Mouse (Mus musculus) hindbrain, embryonic 13.5 days (tissue): ENCODE data around the gene Dnajc16. TPM values are rescaled to one million over a fixed set of nuclear protein-coding genes. Genes with fewer than 3 reads are reported as not detected.
A peak's percentile ranks its signal among the peaks of the same experiment; 100 is the strongest.

ENCODE experiments used
- ATAC-seq: fragments of 200-750 bp; cut with Nextera tagmentation; 2 replicates; pipeline ENCODE4 v1.8.0; 2017; ENCODE audit warnings: moderate TSS enrichment; ENCODE audit not compliant: low FRiP score
- H3K27ac ChIP-seq: fragments of 300-500 bp; sonication (generic); 2 replicates; pipeline ENCODE4 v1.5.1; 2015; ENCODE audit warnings: inconsistent platforms, mild to moderate bottlenecking, moderate library complexity
- H3K27me3 ChIP-seq: fragments of 300-500 bp; sonication (generic); 2 replicates; pipeline ENCODE4 v1.6.1; 2015; ENCODE audit warnings: mild to moderate bottlenecking, inconsistent platforms
- H3K36me3 ChIP-seq: fragments of 300-500 bp; sonication (generic); 2 replicates; pipeline ENCODE4 v1.6.1; 2015; ENCODE audit warnings: mild to moderate bottlenecking, inconsistent platforms
- H3K4me1 ChIP-seq: fragments of 300-500 bp; sonication (generic); replicated peaks from 2 replicates; pipeline ENCODE4 v1.6.1; 2015; ENCODE audit warnings: inconsistent platforms
- H3K4me2 ChIP-seq: fragments of 300-500 bp; sonication (generic); 2 replicates; pipeline ENCODE4 v1.6.1; 2015; ENCODE audit warnings: inconsistent platforms, mild to moderate bottlenecking, moderate library complexity
- H3K4me3 ChIP-seq: fragments of 300-500 bp; sonication (generic); 2 replicates; pipeline ENCODE4 v1.5.1; 2015; ENCODE audit warnings: mild to moderate bottlenecking, inconsistent platforms
- H3K9ac ChIP-seq: fragments of 300-500 bp; sonication (generic); 2 replicates; pipeline ENCODE4 v1.6.1; 2015; ENCODE audit warnings: mild to moderate bottlenecking, inconsistent platforms
- H3K9me3 ChIP-seq: fragments of 300-500 bp; sonication (generic); 2 replicates; pipeline ENCODE4 v1.6.1; 2016; ENCODE audit warnings: inconsistent platforms
- WGBS: fragments of 180-500 bp; shearing (Covaris S2); methylation state at CpG from one replicate; pipeline ENCODE4 v1.1.7; 2015; 5-methylcytosine and 5-hydroxymethylcytosine counted together
- polyA plus RNA-seq: library from polyadenylated mRNA; unstranded; fragments of >200 nt; fragmentation: Nextera tagmentation; extraction: Ambion mirVana; gene quantifications from 2 replicates; pipeline ENCODE4 v1.2.1, GENCODE M21; 2015

Gene Dnajc16
- 6.5 and 6.6 TPM in 2 replicates for polyA plus RNA-seq

DNA sequence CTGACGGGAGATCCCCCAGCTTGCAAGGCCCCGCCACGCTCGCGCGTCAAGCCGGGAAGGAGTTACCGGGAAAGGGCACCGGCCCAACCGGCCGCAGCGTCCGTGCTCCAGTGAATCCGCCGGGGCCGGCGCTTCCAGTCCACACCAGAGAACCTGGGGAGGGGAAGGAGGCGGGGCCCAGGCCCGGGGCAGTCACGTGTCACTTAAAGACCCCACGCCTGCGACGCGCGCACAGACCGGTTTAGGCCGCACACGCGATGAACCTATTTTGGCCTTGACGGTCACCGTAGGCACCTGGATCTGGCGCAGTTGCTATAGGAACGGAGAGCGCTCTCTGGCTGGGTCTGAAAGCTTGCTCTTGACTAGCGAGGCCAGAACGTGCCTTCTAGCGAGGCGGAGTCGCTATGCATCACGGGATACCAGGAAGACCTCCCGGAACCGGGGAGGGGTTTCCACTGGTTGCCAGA, at the start of gene Dnajc16:
Gene Dnajc16, minus strand, starts transcription at position 408 of the 467 bp plus-strand sequence.
- peaks cover 28% of the 10 kb centered on the region for H3K4me1 ChIP-seq
- peak within 1 kb of the TSS; percentile 85 for H3K4me2 ChIP-seq
- H3K9ac ChIP-seq, result peak within 1 kb of the TSS; percentile 95
- H3K27ac ChIP-seq, result peak within 1 kb of the TSS; percentile 89
- under 1% methylated on average over 41 of the region's 42 CpGs for WGBS
- no peaks in the 10 kb centered on the region for H3K9me3 ChIP-seq
- peaks cover 13% of the 10 kb centered on the region for H3K36me3 ChIP-seq
- peak; percentile 94 for ATAC-seq
- peak within 1 kb of the TSS; percentile 94 for H3K4me3 ChIP-seq
- H3K27me3 ChIP-seq, result no peaks in the 10 kb centered on the region

DNA sequence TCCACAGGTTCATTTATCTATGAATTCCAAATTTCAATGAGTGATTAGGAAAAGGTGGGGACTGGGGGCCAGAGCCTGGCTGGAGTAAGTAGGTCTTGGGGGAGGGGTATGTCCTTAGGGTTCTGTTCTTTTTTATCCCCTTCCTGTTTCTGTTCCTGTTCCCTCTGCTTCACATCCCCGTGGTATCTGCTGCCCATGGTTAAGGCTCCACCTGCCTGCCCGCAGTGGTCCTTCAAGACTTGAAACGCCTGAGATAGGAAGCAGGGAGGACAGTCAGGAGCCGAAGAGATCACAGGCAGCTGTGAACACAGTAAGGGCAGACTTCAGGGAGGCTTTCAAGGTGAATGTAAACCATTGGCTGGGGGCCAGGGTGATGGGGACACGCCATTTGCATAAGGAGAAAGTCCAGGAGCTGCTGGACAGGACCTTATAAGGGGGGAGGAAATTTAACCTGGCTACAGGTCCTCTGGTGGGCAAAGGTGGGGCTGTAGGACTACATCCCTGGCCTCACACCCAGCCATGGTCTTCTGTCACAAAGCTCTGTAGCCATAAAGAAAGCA, 43.9 kb upstream of the Dnajc16 start:
- H3K4me2 ChIP-seq, result no peak overlapping the region
- H3K36me3 ChIP-seq, result no peaks in the 10 kb centered on the region
- H3K27me3 ChIP-seq, result no peaks in the 10 kb centered on the region
- ATAC-seq, result no peak
- H3K9ac ChIP-seq, result no peak overlapping the region
- WGBS, result 82% methylated on average over 5 of the region's 5 CpGs
- H3K4me1 ChIP-seq, result no peaks in the 10 kb centered on the region
- H3K9me3 ChIP-seq, result no peaks in the 10 kb centered on the region
- H3K4me3 ChIP-seq, result no peak overlapping the region
- no peak overlapping the region for H3K27ac ChIP-seq

DNA sequence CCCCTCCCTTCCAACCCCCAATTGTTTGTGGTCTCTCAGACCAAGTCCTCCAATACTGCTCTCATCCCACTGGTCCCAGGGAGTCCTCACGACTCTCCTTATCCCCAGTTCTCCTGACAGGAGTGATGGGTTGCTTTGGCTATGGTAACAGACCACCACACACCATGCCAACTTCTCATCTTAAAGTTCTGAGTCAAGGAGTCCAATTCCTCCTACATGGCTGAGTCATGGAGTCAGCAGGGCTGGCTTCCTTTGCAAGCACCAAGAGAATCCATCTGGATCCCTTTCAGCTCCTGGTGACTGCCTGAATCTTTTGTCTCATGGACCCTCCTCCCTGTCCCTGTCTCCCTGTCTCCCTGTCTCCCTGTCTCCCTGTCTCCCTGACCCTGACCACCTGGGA, 43.2 kb upstream of the Dnajc16 start:
- no peak overlapping the region for H3K4me2 ChIP-seq
- ATAC-seq, result no peak

DNA sequence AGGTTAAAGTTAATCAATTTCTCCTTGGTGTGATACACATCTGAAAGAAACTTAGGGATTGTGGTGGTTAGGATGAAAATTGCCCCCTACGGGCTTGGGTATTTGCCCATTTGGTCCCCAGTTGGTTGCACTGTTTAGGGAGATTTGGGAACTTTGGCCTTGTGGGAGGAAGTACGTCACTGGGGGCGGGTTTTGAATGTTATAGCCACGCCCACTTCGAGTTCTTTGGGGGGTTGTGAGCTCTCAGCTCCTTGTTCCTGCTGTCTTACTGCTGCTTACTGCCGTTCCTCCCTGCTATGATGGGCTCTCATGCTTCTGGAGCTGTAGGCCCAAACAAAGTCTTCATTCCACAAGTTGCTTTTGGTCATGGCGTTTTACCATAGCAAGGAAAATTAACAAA, 40.6 kb upstream of the Dnajc16 start:
- Histone ChIP-seq H3K4me1 (no peaks in the 10 kb centered on the region), H3K9ac (no peak overlapping the region), H3K36me3 (no peaks in the 10 kb centered on the region), H3K4me2 (no peak overlapping the region), H3K27me3 (no peaks in the 10 kb centered on the region), H3K27ac (no peak overlapping the region), H3K9me3 (no peaks in the 10 kb centered on the region), H3K4me3 (no peak overlapping the region)
- no peak for ATAC-seq
- 84% methylated on average over 7 of the region's 7 CpGs for WGBS

More for the DNA sequence above, 43.2 kb upstream of the Dnajc16 start:
- H3K4me1 ChIP-seq, result no peaks in the 10 kb centered on the region
- WGBS, result 55% methylated on average over 1 of the region's 1 CpGs
- no peaks in the 10 kb centered on the region for H3K36me3 ChIP-seq
- H3K27me3 ChIP-seq, result no peaks in the 10 kb centered on the region
- H3K4me3 ChIP-seq, result no peak overlapping the region
- H3K9me3 ChIP-seq, result no peaks in the 10 kb centered on the region
- H3K27ac ChIP-seq, result no peak overlapping the region
- H3K9ac ChIP-seq, result no peak overlapping the region

DNA sequence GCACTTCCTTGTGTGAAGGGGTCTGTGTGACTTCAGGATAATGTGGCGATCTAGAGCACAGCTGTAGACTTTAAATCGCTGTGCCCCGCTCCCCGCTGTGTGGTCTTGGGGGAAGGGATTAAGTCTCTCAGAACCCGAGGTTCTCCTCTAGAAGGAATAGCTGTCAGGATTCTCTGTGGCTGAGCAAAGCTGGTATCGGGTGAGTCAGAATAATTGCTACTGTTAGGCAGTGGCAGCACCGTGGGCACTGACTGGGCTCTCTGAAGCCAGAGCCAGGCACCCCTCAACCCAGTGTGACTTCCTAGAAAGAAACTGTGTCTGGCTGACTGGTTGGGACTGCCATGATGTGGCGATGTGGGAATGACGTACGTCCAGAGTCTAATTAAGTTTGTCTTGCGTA, 39.6 kb upstream of the Dnajc16 start:
- 59% methylated on average over 11 of the region's 11 CpGs for WGBS
- Histone ChIP-seq H3K4me2 (no peak overlapping the region), H3K36me3 (no peaks in the 10 kb centered on the region), H3K27ac (no peak overlapping the region), H3K4me1 (no peaks in the 10 kb centered on the region), H3K9me3 (no peaks in the 10 kb centered on the region), H3K27me3 (no peaks in the 10 kb centered on the region), H3K4me3 (no peak overlapping the region), H3K9ac (no peak overlapping the region)
- ATAC-seq, result no peak

DNA sequence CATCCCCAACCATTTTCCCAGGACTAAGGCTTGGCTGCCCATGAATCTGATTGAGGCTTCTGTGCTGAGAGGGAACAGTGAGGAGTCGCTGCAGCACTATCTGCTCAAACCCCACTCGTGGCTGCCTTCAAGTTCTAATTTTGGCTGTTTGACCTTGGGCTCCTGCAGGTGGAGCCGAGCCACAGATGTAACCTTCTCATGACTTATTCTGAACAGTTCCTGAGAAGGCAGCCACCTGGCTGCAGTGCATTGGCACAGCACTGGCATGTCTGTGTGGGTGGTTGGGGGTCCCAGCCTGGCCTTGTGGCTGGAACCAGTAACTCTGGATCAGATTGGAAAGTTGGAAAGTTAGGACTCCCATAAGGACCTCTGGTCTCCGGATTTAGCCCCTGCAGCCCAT, 37.4 kb upstream of the Dnajc16 start:
- no peak for ATAC-seq
- no peaks in the 10 kb centered on the region for H3K27me3 ChIP-seq
- H3K4me1 ChIP-seq, result no peaks in the 10 kb centered on the region
- H3K9ac ChIP-seq, result no peak overlapping the region
- no peak overlapping the region for H3K27ac ChIP-seq
- H3K36me3 ChIP-seq, result no peaks in the 10 kb centered on the region
- H3K4me2 ChIP-seq, result no peak overlapping the region
- no peaks in the 10 kb centered on the region for H3K9me3 ChIP-seq
- WGBS, result 84% methylated on average over 4 of the region's 4 CpGs
- H3K4me3 ChIP-seq, result no peak overlapping the region

GRCm38 (mm10) chr4:141827401-141827800, 36.7 kb upstream of the Dnajc16 start:
- H3K9ac ChIP-seq, result no peak overlapping the region
- no peak overlapping the region for H3K4me2 ChIP-seq
- H3K4me3 ChIP-seq, result no peak overlapping the region
- WGBS, result 90% methylated on average over 2 of the region's 2 CpGs
- no peaks in the 10 kb centered on the region for H3K4me1 ChIP-seq
- no peaks in the 10 kb centered on the region for H3K27me3 ChIP-seq
- H3K27ac ChIP-seq, result no peak overlapping the region
- H3K9me3 ChIP-seq, result no peaks in the 10 kb centered on the region
- ATAC-seq, result no peak
- no peaks in the 10 kb centered on the region for H3K36me3 ChIP-seq

- WGBS, result 64% methylated on average over 5 of the region's 5 CpGs
- no peak for ATAC-seq
- no peaks in the 10 kb centered on the region for H3K27me3 ChIP-seq
- H3K27ac ChIP-seq, result no peak within 1 kb of the TSS
- no peak within 1 kb of the TSS for H3K9ac ChIP-seq
- H3K9me3 ChIP-seq, result no peaks in the 10 kb centered on the region
- H3K4me3 ChIP-seq, result no peak within 1 kb of the TSS
- H3K36me3 ChIP-seq, result no peaks in the 10 kb centered on the region
- H3K4me1 ChIP-seq, result no peaks in the 10 kb centered on the region
- no peak within 1 kb of the TSS for H3K4me2 ChIP-seq
Measured at GRCm38 (mm10) chr4:141826060-141826459, 35.3 kb upstream of the Dnajc16 start, which contains the start of gene Cela2a. Gene Cela2a (minus strand): TSS chr4:141826160.

DNA sequence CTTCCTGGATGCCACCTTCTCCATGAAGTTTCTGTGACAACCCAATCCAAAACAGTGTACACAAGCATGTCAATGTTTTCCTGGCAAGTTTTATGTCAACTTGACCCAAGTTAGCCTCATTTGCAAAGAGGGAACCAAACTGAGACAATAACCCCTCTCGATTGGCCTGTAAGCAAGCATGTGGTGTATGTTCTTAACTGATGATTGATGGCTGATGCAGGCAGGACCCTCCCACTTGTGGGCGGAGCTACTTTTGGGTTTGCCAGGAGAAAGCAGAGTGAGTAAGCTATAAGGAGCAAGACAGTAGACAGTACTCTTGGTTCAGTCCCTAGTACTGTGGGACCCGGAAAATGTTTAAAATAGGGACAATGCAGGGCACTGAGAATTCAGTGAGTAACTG, 32.2 kb upstream of the Dnajc16 start:
- H3K4me1 ChIP-seq, result no peaks in the 10 kb centered on the region
- no peak overlapping the region for H3K4me2 ChIP-seq
- H3K27me3 ChIP-seq, result no peaks in the 10 kb centered on the region
- WGBS, result 60% methylated on average over 3 of the region's 3 CpGs
- no peak overlapping the region for H3K27ac ChIP-seq
- no peak for ATAC-seq
- no peaks in the 10 kb centered on the region for H3K36me3 ChIP-seq
- H3K9ac ChIP-seq, result no peak overlapping the region
- H3K4me3 ChIP-seq, result no peak overlapping the region
- no peaks in the 10 kb centered on the region for H3K9me3 ChIP-seq

DNA sequence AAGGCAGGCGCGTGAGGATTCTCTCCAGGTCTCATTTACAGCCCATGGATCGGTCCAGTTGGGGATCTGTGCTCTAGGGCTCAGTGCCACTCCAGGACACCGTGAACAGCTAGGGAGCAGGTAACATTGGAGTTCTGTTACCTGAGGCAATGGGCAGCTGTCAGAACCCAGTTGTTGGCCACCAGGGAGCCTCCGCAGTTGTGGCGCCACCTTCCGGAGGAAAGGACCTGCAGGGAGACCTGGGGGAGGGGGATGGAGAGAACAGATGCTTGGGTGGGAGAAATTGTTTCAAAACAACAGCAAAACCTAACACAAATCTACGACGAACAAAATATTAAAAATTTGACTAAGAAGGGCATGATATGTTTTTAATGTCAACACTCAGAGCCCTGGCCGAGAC, 31.4 kb upstream of the Dnajc16 start:
- ATAC-seq, result no peak
- Histone ChIP-seq H3K9ac (no peak overlapping the region), H3K27me3 (no peaks in the 10 kb centered on the region), H3K4me3 (no peak overlapping the region), H3K4me2 (no peak overlapping the region), H3K9me3 (no peaks in the 10 kb centered on the region), H3K4me1 (no peaks in the 10 kb centered on the region; the same call in 1 of the 2 replicates), H3K36me3 (no peaks in the 10 kb centered on the region), H3K27ac (no peak overlapping the region)
- 75% methylated on average over 10 of the region's 10 CpGs for WGBS

DNA sequence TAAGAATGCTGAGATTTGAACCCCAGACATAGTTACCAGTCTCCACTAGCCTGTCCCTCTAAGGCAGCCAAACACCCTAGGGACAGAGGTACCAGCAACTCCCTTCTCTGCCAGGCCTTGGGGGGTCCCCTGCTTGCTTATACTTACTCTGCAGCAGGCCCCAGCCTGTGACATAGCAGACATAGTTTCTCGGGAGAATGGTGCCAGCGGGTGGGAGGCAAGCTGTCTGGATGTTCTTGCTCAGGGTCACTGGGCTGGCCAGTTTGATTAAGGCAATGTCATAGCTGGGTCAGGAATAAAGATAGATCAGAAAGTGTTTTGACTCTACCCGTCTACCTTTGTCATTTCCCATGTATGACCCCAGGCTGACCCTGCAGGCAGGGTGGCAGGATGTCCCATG, 30.4 kb upstream of the Dnajc16 start:
- ATAC-seq, result no peak
- 86% methylated on average over 3 of the region's 3 CpGs for WGBS
- no peaks in the 10 kb centered on the region for H3K27me3 ChIP-seq
- H3K36me3 ChIP-seq, result no peaks in the 10 kb centered on the region
- H3K27ac ChIP-seq, result no peak overlapping the region
- peaks cover 6% of the 10 kb centered on the region for H3K4me1 ChIP-seq
- H3K9ac ChIP-seq, result no peak overlapping the region
- H3K4me2 ChIP-seq, result no peak overlapping the region
- H3K4me3 ChIP-seq, result no peak overlapping the region
- H3K9me3 ChIP-seq, result no peaks in the 10 kb centered on the region

DNA sequence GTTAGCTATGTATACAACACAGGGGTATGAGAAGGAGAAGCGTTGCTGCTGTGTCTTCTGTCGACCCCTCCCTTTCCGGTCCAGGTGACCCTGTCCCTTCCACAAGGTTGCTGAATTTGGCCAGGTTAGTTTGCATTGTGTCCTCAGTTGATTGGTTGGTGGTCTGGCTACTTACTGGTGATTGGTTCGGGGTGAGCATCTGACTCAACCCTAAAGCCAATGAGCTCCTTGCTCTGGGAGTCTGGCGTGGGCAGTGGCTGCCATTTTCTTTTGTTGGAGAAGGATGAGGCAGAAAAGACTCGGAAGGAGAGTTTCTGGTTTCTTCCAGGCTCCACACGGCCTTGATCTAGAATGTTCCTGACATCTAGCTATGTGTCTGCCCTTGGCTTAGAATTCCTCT, 28.6 kb upstream of the Dnajc16 start:
- ATAC-seq, result no peak
- peaks cover 9% of the 10 kb centered on the region for H3K4me1 ChIP-seq
- H3K9me3 ChIP-seq, result no peaks in the 10 kb centered on the region
- peaks cover 14% of the 10 kb centered on the region for H3K36me3 ChIP-seq
- 92% methylated on average over 7 of the region's 7 CpGs for WGBS
- H3K27ac ChIP-seq, result no peak overlapping the region
- no peak overlapping the region for H3K4me2 ChIP-seq
- H3K4me3 ChIP-seq, result no peak overlapping the region
- no peaks in the 10 kb centered on the region for H3K27me3 ChIP-seq
- no peak overlapping the region for H3K9ac ChIP-seq

DNA sequence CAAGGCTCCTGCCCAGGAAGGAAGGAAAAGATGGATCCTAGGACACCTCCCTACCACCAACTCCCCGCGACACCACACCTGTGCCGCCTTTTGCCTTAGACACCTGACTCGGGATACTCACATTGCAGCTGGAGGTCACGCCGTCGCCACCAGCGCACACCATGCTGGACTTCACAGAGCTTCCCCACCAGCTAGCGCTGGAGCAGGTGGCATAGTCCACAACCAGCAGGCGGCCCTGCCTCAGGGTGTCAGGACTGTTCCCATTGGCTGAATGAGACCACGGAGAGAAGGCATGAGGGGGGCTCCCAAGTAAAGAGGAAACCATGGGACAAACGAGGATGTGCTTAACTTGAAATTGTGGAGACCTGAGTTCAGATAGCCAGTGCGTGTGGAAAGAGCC, 28.1 kb upstream of the Dnajc16 start:
- Histone ChIP-seq H3K9ac (no peak overlapping the region), H3K27me3 (no peaks in the 10 kb centered on the region), H3K27ac (no peak overlapping the region), H3K4me1 (peaks cover 9% of the 10 kb centered on the region), H3K9me3 (no peaks in the 10 kb centered on the region), H3K36me3 (peaks cover 19% of the 10 kb centered on the region), H3K4me2 (no peak overlapping the region), H3K4me3 (no peak overlapping the region)
- ATAC-seq, result no peak
- WGBS, result 92% methylated on average over 13 of the region's 13 CpGs
